Mouse (Mus musculus): ENCODE results near the gene Polr1a.

DNA sequence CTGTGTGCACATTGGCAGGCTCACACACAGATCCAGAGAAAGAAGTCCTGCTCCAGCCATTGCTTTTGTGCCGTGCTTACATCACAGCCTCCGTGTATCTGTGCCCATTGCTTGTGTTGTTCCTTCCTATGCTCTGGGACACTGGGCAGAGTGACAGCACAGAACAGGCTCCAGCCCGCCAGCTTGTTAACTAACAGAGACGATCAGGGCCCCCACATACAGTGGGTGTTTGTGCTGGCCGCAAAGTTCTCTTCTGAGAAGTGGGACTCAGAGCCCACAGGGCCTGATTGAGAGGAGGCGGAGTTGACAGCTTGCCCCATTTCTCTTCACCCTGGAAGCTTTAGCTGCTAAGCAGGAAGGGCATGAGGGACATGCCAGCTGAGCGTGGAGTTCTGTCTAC, 60.6 kb downstream of the Polr1a start:
- TF ChIP-seq CTCF (IDR thresholded peaks at IDR 0.05; ENCODE audit: control insufficient read depth, insufficient read depth, insufficient read length) (no peak), CEBPB (IDR thresholded peaks at IDR 0.05; ENCODE audit: low read depth) (no peak), MAX (IDR thresholded peaks at IDR 0.05) (no peak), MYOD1 (IDR thresholded peaks at IDR 0.05; ENCODE audit: control insufficient read depth, insufficient read length, low read depth) (no peak), MYOG (IDR thresholded peaks at IDR 0.05; ENCODE audit: control insufficient read depth, extremely low read depth, insufficient read length) (no peak)
